Mouse (Mus musculus): Measurements from ENCODE around the gene Ankdd1b.

GRCm38 (mm10) chr13:96418487-96418886, 52.5 kb downstream of the Ankdd1b start:
- TF ChIP-seq CTCF (IDR thresholded peaks at IDR 0.05; ENCODE audit: low read depth, low read length) = no peak
- no peak for TF ChIP-seq POLR2A (IDR thresholded peaks at IDR 0.05; ENCODE audit: extremely low read depth, insufficient read depth, low read length)
